Mouse (Mus musculus): ENCODE data around the gene Slc22a2. TPM values are rescaled to one million over a fixed set of nuclear protein-coding genes. Genes with fewer than 3 reads are reported as not detected.
"Not testable (repeated sequence)": the region's sequence is repeated elsewhere in the genome, so short reads cannot be mapped to it uniquely, and the experiment has no call there.

Slc22a2 gene
- polyA plus RNA-seq, 1 experiment from 2014 or later, result 1.2 TPM

DNA sequence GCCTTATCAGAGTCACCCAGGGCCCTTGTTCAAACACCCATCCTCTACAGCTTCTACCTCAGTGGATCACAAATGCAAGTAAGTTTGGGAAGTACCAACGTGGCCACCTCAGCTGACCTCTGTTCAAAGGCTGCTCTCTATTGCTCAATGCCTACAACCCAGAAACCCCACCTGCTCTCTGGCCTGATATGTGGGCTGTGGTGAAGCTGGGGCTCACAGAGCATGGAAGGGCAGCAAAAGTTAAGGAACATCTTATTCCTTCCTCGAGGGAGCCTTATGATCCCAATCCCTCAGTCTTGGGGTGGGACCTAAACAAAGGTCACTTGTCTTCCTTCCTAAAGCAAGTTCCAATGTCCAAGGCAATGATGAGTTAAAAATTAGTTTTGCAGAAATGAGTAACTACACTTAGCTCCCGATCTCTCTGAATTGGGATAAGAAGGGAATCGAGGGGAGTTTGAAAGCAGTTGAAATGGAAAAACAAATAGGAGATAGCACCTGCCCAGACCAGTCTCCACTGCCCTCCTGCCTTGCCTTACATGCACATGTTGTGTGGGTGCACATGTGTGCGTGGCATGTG is 87.2 kb downstream of the Slc22a2 start:
- H3K9ac ChIP-seq (replicated peaks), result no peak overlapping the region
- no peaks in the 10 kb centered on the region for H3K27me3 ChIP-seq
- H3K36me3 ChIP-seq, result no peaks in the 10 kb centered on the region
- H3K4me2 ChIP-seq (replicated peaks), result no peak overlapping the region
- WGBS, result 92% methylated on average over 5 of the region's 5 CpGs
- no peaks in the 10 kb centered on the region for H3K4me1 ChIP-seq (replicated peaks)
- no peak for ATAC-seq
- H3K27ac ChIP-seq, result no peak overlapping the region
- H3K4me3 ChIP-seq (replicated peaks), result no peak overlapping the region
- H3K9me3 ChIP-seq, result no peaks in the 10 kb centered on the region

DNA sequence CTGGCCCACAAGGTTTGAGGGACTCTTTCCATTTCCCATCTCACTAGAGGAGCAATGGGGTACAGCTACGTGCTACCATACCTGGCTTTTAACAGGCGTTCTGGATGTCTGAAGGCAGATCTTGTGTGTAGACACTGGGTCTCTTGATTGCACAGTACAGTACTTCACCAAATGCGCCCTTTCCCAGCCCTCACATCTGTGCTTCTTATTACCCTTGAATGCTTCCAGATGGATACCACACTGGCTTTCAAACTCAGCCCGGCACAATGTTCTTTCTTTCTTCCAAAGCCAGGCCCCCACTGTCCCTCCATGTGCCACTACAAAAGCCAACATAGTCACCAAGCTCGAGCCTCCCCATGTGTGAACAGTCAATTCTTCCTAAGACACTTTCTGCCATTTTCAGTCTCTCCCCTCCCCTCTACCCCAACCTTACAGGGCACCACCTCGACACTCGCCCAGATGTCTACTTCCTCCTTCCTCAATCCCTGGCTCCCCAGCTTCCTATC is 88.4 kb downstream of the Slc22a2 start:
- Histone ChIP-seq H3K36me3 (no peaks in the 10 kb centered on the region), H3K27ac (no peak overlapping the region), H3K9me3 (no peaks in the 10 kb centered on the region), H3K4me3 (replicated peaks) (no peak overlapping the region), H3K4me1 (replicated peaks) (no peaks in the 10 kb centered on the region), H3K4me2 (replicated peaks) (no peak overlapping the region), H3K27me3 (no peaks in the 10 kb centered on the region), H3K9ac (replicated peaks) (no peak overlapping the region)
- ATAC-seq, result no peak
- WGBS, result 84% methylated on average over 7 of the region's 7 CpGs

DNA sequence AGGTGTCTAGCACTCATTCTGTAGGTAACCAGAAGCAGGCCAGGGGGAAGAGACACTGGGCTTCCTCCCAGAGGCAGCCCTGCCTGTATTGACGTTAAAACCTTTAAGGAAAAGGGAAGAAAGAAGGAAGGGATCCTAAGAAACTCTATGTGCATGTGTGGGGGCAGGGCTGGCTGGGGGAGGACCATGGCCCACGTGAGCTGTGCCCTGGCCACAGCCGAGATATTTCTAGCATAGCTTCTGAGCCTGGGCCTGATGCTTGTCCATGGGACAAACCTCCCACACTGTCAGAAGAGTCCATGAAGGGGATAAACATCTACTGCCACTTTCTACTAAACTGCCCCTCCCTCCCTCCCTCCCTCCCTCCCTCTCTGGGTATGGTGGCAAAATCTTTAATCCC is 89.9 kb downstream of the Slc22a2 start:
- H3K4me1 ChIP-seq (replicated peaks), result no peaks in the 10 kb centered on the region
- no peaks in the 10 kb centered on the region for H3K27me3 ChIP-seq
- H3K4me3 ChIP-seq (replicated peaks), result no peak overlapping the region
- H3K9me3 ChIP-seq, result no peaks in the 10 kb centered on the region
- ATAC-seq, result no peak
- no peaks in the 10 kb centered on the region for H3K36me3 ChIP-seq
- H3K27ac ChIP-seq, result no peak overlapping the region
- no peak overlapping the region for H3K9ac ChIP-seq (replicated peaks)
- H3K4me2 ChIP-seq (replicated peaks), result no peak overlapping the region
- 67% methylated on average over 3 of the region's 3 CpGs for WGBS

DNA sequence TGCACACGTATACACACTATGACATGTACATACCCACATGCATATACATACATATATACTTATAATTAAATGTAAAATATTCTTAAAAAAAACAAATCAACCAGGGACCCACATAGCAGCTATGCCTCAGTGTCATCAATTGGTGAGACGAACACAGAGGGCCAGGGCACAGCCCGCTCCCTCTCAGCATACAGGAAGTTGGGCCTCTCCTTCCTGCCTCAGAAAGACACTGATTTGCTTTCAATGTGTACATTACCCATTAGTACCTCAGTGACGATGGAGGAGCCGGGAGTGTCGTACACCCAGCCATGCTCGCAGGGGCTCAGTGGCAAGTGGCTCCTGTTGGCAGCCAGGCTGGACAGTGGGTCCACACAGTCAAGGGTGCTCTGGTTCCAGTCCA is 91.0 kb downstream of the Slc22a2 start:
- 94% methylated on average over 7 of the region's 7 CpGs for WGBS
- not testable (repeated sequence) for H3K27ac ChIP-seq; H3K4me3 ChIP-seq (replicated peaks); H3K27me3 ChIP-seq; H3K4me1 ChIP-seq (replicated peaks); H3K9ac ChIP-seq (replicated peaks); ATAC-seq; H3K4me2 ChIP-seq (replicated peaks); H3K36me3 ChIP-seq; H3K9me3 ChIP-seq

DNA sequence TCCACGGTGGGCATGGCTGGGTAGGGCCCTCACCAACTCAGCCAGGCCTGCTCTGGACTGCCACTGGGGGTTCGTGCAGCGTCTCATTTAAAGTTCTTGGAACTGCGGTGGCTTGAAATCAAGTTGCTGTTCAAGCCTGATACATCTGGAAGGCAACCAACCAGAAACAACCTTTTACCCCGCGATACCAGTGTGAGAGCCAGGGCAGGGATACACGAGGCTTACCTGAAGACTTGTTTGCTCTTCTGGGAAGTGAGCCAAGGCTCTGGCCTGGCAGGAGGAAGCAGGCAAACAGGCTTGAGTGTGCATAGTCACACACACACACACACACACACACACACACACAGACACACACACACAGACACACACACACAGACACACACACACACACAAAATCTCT is 91.7 kb downstream of the Slc22a2 start, which contains the start of gene Slc22a1:
Gene Slc22a1 (minus strand): TSS at position 184 of the 400 bp plus-strand sequence.
- WGBS, result 87% methylated on average over 7 of the region's 7 CpGs
- Histone ChIP-seq H3K9me3 (peaks cover 2% of the 10 kb centered on the region; the same call in 1 of the 2 replicates), H3K4me2 (replicated peaks) (no peak within 1 kb of the TSS)

DNA sequence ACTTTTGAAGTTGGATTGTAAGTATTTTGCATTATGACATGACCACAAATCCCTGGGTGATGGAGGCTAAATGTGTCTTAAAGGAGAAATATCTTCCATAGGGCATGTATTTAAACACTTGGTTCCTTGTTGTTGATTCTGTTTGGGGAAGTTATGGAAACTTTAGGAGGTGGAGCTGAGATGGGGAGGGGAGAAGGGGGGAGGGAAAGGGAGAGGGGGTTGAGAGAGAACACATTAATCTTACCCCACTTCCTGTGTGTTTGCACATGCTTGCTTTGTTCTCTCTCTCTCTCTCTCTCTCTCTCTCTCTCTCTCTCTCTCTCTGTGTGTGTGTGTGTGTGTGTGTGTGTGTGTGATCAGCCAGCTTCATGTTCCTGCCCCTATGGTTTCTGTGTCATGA is 93.2 kb downstream of the Slc22a2 start:
- Histone ChIP-seq H3K4me1 (replicated peaks) (no peaks in the 10 kb centered on the region), H3K27me3 (no peaks in the 10 kb centered on the region), H3K4me2 (replicated peaks) (no peak overlapping the region), H3K9ac (replicated peaks) (no peak overlapping the region), H3K4me3 (replicated peaks) (no peak overlapping the region), H3K36me3 (peaks cover 9% of the 10 kb centered on the region; the same call in 1 of the 2 replicates), H3K27ac (no peak overlapping the region), H3K9me3 (peaks cover 2% of the 10 kb centered on the region; the same call in 1 of the 2 replicates)
- ATAC-seq, result no peak

More for the DNA sequence above, 91.7 kb downstream of the Slc22a2 start, which contains the start of gene Slc22a1:
- Histone ChIP-seq H3K27me3 (no peaks in the 10 kb centered on the region), H3K9ac (replicated peaks) (no peak within 1 kb of the TSS), H3K36me3 (peaks cover 5% of the 10 kb centered on the region; the same call in 1 of the 2 replicates), H3K27ac (no peak within 1 kb of the TSS), H3K4me3 (replicated peaks) (no peak within 1 kb of the TSS), H3K4me1 (replicated peaks) (no peaks in the 10 kb centered on the region)
- no peak for ATAC-seq

Other genes starting within 250 kb of the Slc22a2 start
- gene Plg, start 205.5 kb upstream of the Slc22a2 start, polyA plus RNA-seq (2015; fragmentation: Nextera tagmentation; extraction: Ambion mirVana), result 0.17 TPM in 1 of 2 replicates, not detected in the other
- 0.19 and 0.51 TPM in 2 replicates for gene Slc22a3, start 76.4 kb upstream of the Slc22a2 start, polyA plus RNA-seq (2015; fragmentation: Nextera tagmentation; extraction: Ambion mirVana)
- gene Slc22a1, start 91.7 kb downstream of the Slc22a2 start, polyA plus RNA-seq (2015; fragmentation: Nextera tagmentation; extraction: Ambion mirVana), result not detected in 2 replicates
- 11.0 and 11.2 TPM in 2 replicates for gene Igf2r, start 185.5 kb downstream of the Slc22a2 start, polyA plus RNA-seq (2015; fragmentation: Nextera tagmentation; extraction: Ambion mirVana)

Data from midbrain, embryonic 13.5 days (tissue).